Mouse (Mus musculus): ENCODE results near the gene Slc16a4.

The Slc16a4 gene

DNA sequence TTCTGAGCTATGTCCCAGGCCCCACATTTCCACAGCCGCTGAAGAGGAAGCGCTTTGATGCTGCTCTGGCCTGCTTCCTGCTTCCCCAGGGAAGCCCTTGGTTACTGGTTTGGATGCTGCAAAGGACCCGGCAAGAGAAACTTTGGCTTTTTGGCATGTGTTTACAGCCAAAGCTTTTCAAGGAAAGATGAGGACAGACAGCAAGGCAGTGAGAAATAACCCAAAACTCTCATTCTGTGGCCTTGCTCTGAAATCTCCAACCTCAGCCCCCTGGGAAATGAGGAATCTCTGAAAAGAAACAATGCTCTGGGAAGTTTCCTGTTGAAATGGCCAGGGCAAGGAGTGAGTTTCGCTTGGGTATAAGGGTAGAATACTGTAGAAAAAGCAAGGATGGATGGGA is 69.3 kb downstream of the Slc16a4 start:
- DNase-seq (ENCODE audit: low spot score in 2 of 2), result no peak
